27 mouse cellular contexts compared by ENCODE assay signal in genomic region chr5:135280226-135280625, GRCm38 (mm10). TPM values are rescaled to one million over a fixed set of nuclear protein-coding genes. Genes with fewer than 3 reads are reported as not detected.
A peak's percentile ranks its signal among the peaks of the same experiment; 100 is the strongest.
DNase-seq lines count a peak whose midpoint lies in the region; ATAC-seq and TF ChIP-seq lines count a peak whose summit lies in the region.
"Had no signal": no experiment of that assay in that cellular context is flagged by ENCODE, and none has a peak within 500 bp of the region (broad histone marks: within the 10 kb centered on the region; RNA-seq: fewer than 3 reads in every experiment).

No protein-coding gene starts in this region.

- no peaks in the 10 kb centered on the region for H3K36me3 ChIP-seq in limb, embryonic 14.5 days (ENCODE audit: control insufficient read depth, insufficient read depth, low read length)
- no peaks in the 10 kb centered on the region for H3K36me3 ChIP-seq in liver, postnatal 0 days (replicated peaks; ENCODE audit: insufficient read depth, low read length)
- H3K36me3 ChIP-seq: G1E; liver, embryonic 15.5 days; midbrain, embryonic 12.5 days; neural tube, embryonic 12.5 days had no signal

- no peak; the same call in 1 of the 2 replicates for ATAC-seq in limb, embryonic 14.5 days (ENCODE audit: low FRiP score, low read depth)
- ATAC-seq in liver, postnatal 0 days = no peak
- ATAC-seq: forebrain, embryonic 13.5 days; intestine, postnatal 0 days had no signal

- no peak for TF ChIP-seq CTCF in liver, postnatal 0 days (IDR thresholded peaks at IDR 0.05; ENCODE audit: low read depth)

- no peak for TF ChIP-seq EP300 in liver, postnatal 0 days (IDR thresholded peaks at IDR 0.05; ENCODE audit: low read depth)

- no peaks in the 10 kb centered on the region for H3K27me3 ChIP-seq in limb, embryonic 14.5 days (ENCODE audit: control insufficient read depth, insufficient read depth, low read length)
- H3K27me3 ChIP-seq in liver, postnatal 0 days (ENCODE audit: insufficient read depth, low read length) = peaks cover 5% of the 10 kb centered on the region; the same call in 1 of the 2 replicates
- H3K27me3 ChIP-seq: neural tube, embryonic 12.5 days had no signal

- no peaks in the 10 kb centered on the region for H3K9me3 ChIP-seq in limb, embryonic 14.5 days (ENCODE audit: control insufficient read depth, low read length)
- no peaks in the 10 kb centered on the region for H3K9me3 ChIP-seq in liver, postnatal 0 days (ENCODE audit: low read length)
- H3K9me3 ChIP-seq: forebrain, embryonic 13.5 days; G1E; liver, embryonic 15.5 days; midbrain, embryonic 12.5 days; neural tube, embryonic 12.5 days had no signal

- WGBS in limb, embryonic 14.5 days = 47% methylated on average over 9 of the region's 9 CpGs
- WGBS in liver, postnatal 0 days (ENCODE audit: insufficient replicate concordance) = 71% methylated on average over 9 of the region's 9 CpGs

- no peak overlapping the region for H3K4me3 ChIP-seq in limb, embryonic 14.5 days (replicated peaks; ENCODE audit: low read length)
- no peak overlapping the region for H3K4me3 ChIP-seq in liver, postnatal 0 days (ENCODE audit: low read depth, low read length)
- H3K4me3 ChIP-seq: forebrain, embryonic 13.5 days; liver, embryonic 15.5 days; megakaryocyte, embryonic 14.5 days; midbrain, embryonic 12.5 days; myocyte; neural tube, embryonic 12.5 days had no signal

- peaks cover 24% of the 10 kb centered on the region for H3K4me1 ChIP-seq in limb, embryonic 14.5 days (ENCODE audit: control insufficient read depth, insufficient read depth, low read length)
- H3K4me1 ChIP-seq in liver, postnatal 0 days (ENCODE audit: insufficient read depth) = no peaks in the 10 kb centered on the region

- no peak overlapping the region; the same call in 1 of the 2 replicates for H3K9ac ChIP-seq in limb, embryonic 14.5 days (ENCODE audit: low read depth, low read length, severe bottlenecking)
- H3K9ac ChIP-seq in liver, postnatal 0 days (replicated peaks) = no peak overlapping the region
- H3K9ac ChIP-seq: forebrain, embryonic 13.5 days; hindbrain, embryonic 14.5 days; liver, embryonic 15.5 days; midbrain, embryonic 12.5 days; neural tube, embryonic 12.5 days had no signal

- TF ChIP-seq POLR2A in limb, embryonic 14.5 days (IDR thresholded peaks at IDR 0.05; ENCODE audit: borderline replicate concordance, extremely low read depth, insufficient read depth, insufficient read length) = no peak

- peak overlapping the region; percentile 33; the same call in 1 of the 2 replicates for H3K27ac ChIP-seq in limb, embryonic 14.5 days (replicated peaks; ENCODE audit: low read depth, low read length)
- no peak overlapping the region for H3K27ac ChIP-seq in liver, postnatal 0 days (ENCODE audit: low read depth)
- H3K27ac ChIP-seq: forebrain, embryonic 13.5 days; hindbrain, embryonic 14.5 days; liver, embryonic 15.5 days; midbrain, embryonic 12.5 days; neural tube, embryonic 12.5 days; stomach, postnatal 0 days had no signal

- DNase-seq in heart, adult 11 months = peak; percentile 94
- no peak for DNase-seq in heart, adult 8-10 months (ENCODE audit: low spot score)
- DNase-seq in ES-CJ7 (ENCODE audit: low read depth, low spot score) (peak; percentile 52), R1 (ENCODE audit: low read depth, low spot score) (peak; percentile 44)
- DNase-seq in limb, embryonic 14.5 days (ENCODE audit: low spot score) = no peak
- no peak for DNase-seq in kidney, postnatal 4 days
- DNase-seq in liver, postnatal 0 days = no peak
- DNase-seq: adrenal gland, postnatal 25 days; cerebellum, adult 18-20 months; kidney, adult 9 months; kidney, postnatal 10 days; layer of hippocampus, adult 9-11 months; liver; lung, postnatal 4 days; right cerebral cortex, postnatal 4 days; thymus, postnatal 4 days had no signal

- H3K4me2 ChIP-seq in limb, embryonic 14.5 days (replicated peaks; ENCODE audit: low read depth, low read length, severe bottlenecking) = no peak overlapping the region
- H3K4me2 ChIP-seq in liver, postnatal 0 days (ENCODE audit: low read depth, low read length) = no peak overlapping the region
- H3K4me2 ChIP-seq: forebrain, embryonic 13.5 days; hindbrain, embryonic 14.5 days; liver, embryonic 15.5 days; midbrain, embryonic 12.5 days; neural tube, embryonic 12.5 days had no signal

RNA-seq across cellular contexts. Expression of gene Fzd9, which starts 29.2 kb away (rescaled TPM):
- total RNA-seq in heart, adult 8-10 months (2022) = 1 to 10 TPM; 1.3 to 1.9 (median 1.6) TPM
- polyA plus RNA-seq in limb, embryonic 14.5 days (2012; rRNA removed) = 31.2 and 50.0 TPM in 2 replicates
- polyA plus RNA-seq in limb, embryonic 14.5 days (2014; fragmentation: Nextera tagmentation; extraction: Ambion mirVana) = 19.4 and 23.1 TPM in 2 replicates
- polyA plus RNA-seq in liver, postnatal 0 days (2015; fragmentation: Nextera tagmentation; extraction: Ambion mirVana) = 0.16 and 0.25 TPM in 2 replicates
- total RNA-seq: CH12.LX, G1E had no signal

Comparison
In these comparisons a context has a peak if more than half of its experiments do, and no peak if none do; other contexts are left out.
1. DNase-seq: peak in heart, adult 11 months (single experiment), ES-CJ7 (single experiment) and R1 (single experiment); none in heart, adult 8-10 months (single experiment), limb, embryonic 14.5 days (single experiment), kidney, postnatal 4 days (0 of 2) and liver, postnatal 0 days (single experiment).
2. RNA of gene Fzd9, which starts 29.2 kb away (polyA plus RNA-seq): 19.4 to 50.0 TPM in limb, embryonic 14.5 days; 0.16 to 0.25 TPM in liver, postnatal 0 days; every median in the first group is over 10 times any median in the second.